Comparison of ENCODE assay signal across 8 mouse cellular contexts in the genomic region with DNA sequence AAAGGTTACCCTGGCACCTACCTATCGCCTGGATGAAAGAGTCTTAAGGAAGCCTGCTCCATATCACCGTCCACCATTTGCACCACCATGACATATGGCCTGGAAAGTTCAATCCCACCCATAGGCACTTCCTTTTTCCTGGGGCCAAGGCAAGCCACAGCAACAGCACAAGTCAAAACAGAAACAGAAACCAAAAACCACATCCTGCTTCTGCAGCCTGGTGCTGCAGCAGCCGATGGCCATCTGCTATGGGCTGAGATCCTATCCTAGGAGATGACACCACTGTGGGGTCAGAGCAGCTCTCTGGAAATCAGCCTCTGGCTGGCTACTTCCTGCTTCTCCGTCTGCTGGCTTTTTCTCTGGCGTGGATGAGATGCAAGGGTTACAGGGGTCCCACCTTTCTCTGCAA. TPM values are rescaled to one million over a fixed set of nuclear protein-coding genes. Genes with fewer than 3 reads are reported as not detected.
DNase-seq lines count a peak whose midpoint lies in the region; ATAC-seq lines count a peak whose summit lies in the region.

No protein-coding gene starts in this region.

- no peaks in the 10 kb centered on the region for H3K27me3 ChIP-seq in forebrain, embryonic 11.5 days (ENCODE audit: control insufficient read depth, insufficient read depth, low read length)
- H3K27me3 ChIP-seq in neural tube, embryonic 15.5 days (replicated peaks), result no peaks in the 10 kb centered on the region

- no peak overlapping the region for H3K4me2 ChIP-seq in forebrain, embryonic 11.5 days (ENCODE audit: low read depth, low read length, severe bottlenecking)
- H3K4me2 ChIP-seq in neural tube, embryonic 15.5 days, result no peak overlapping the region

- H3K36me3 ChIP-seq in forebrain, embryonic 11.5 days (ENCODE audit: control insufficient read depth, insufficient read depth, low read length), result no peaks in the 10 kb centered on the region
- peaks cover 8% of the 10 kb centered on the region for H3K36me3 ChIP-seq in neural tube, embryonic 15.5 days

- H3K27ac ChIP-seq in forebrain, embryonic 11.5 days (ENCODE audit: low read depth, low read length), result no peak overlapping the region
- no peak overlapping the region for H3K27ac ChIP-seq in neural tube, embryonic 15.5 days (replicated peaks)

- no peak overlapping the region for H3K9ac ChIP-seq in forebrain, embryonic 11.5 days (ENCODE audit: low read length)
- no peak overlapping the region for H3K9ac ChIP-seq in neural tube, embryonic 15.5 days (replicated peaks)

- H3K9me3 ChIP-seq in forebrain, embryonic 11.5 days (ENCODE audit: control insufficient read depth, low read length), result no peaks in the 10 kb centered on the region
- H3K9me3 ChIP-seq in neural tube, embryonic 15.5 days (replicated peaks), result no peaks in the 10 kb centered on the region

- 89% methylated on average over 5 of the region's 5 CpGs for WGBS in forebrain, embryonic 11.5 days
- 81% methylated on average over 5 of the region's 5 CpGs for WGBS in neural tube, embryonic 15.5 days

- no peaks in the 10 kb centered on the region for H3K4me1 ChIP-seq in forebrain, embryonic 11.5 days (replicated peaks; ENCODE audit: control insufficient read depth, insufficient read depth, low read length)
- H3K4me1 ChIP-seq in neural tube, embryonic 15.5 days, result peaks cover 14% of the 10 kb centered on the region

- no peak for ATAC-seq in forebrain, embryonic 11.5 days (replicated peaks; ENCODE audit: low FRiP score)
- ATAC-seq in neural tube, embryonic 15.5 days (ENCODE audit: low FRiP score), result no peak

- no peak overlapping the region for H3K4me3 ChIP-seq in forebrain, embryonic 11.5 days (ENCODE audit: low read depth, low read length)
- H3K4me3 ChIP-seq in neural tube, embryonic 15.5 days (replicated peaks), result no peak overlapping the region

- DNase-seq in left cerebral cortex, adult 9 months (ENCODE audit: low spot score in 2 of 2), result peak; percentile 20 to 23
- no peak for DNase-seq in left cerebral cortex, adult 8-10 months (ENCODE audit: low spot score in 2 of 2)
- DNase-seq in gastrocnemius, postnatal 25 days, result peak; percentile 58
- DNase-seq in liver, result peak; percentile 25
- DNase-seq in natural killer cell, adult 2 months (ENCODE audit: low spot score in 2 of 2), result peak; percentile 74
- DNase-seq in forebrain, embryonic 11.5 days (ENCODE audit: low spot score), result no peak
- DNase-seq in retina, embryonic 14.5 days (ENCODE audit: low spot score), result no peak

RNA-seq across cellular contexts. Expression of a gene that starts 26.7 kb away (rescaled TPM):
- 10 to 100 TPM; 26.9 to 30.3 (median 28.3) TPM for total RNA-seq in left cerebral cortex, adult 8-10 months (2022)
- 1 to 10 TPM; 8.5 to 9.5 TPM for total RNA-seq in gastrocnemius, postnatal 25 days (2021)
- 7.3 and 7.9 TPM in 2 replicates for polyA plus RNA-seq in forebrain, embryonic 11.5 days (2014; fragmentation: Nextera tagmentation; extraction: Ambion mirVana)
- polyA plus RNA-seq in neural tube, embryonic 15.5 days (2015; fragmentation: Nextera tagmentation; extraction: Ambion mirVana), result 62.5 and 65.9 TPM in 2 replicates

RNA-seq across cellular contexts. Expression of a gene that starts 48.3 kb away (rescaled TPM):
- total RNA-seq in left cerebral cortex, adult 8-10 months (2022), result 10 to 100 TPM; 21.1 to 27.5 (median 25.0) TPM
- total RNA-seq in gastrocnemius, postnatal 25 days (2021), result 1 to 10 TPM; 1.3 to 2.3 TPM
- polyA plus RNA-seq in forebrain, embryonic 11.5 days (2014; fragmentation: Nextera tagmentation; extraction: Ambion mirVana), result 6.9 and 8.4 TPM in 2 replicates
- polyA plus RNA-seq in neural tube, embryonic 15.5 days (2015; fragmentation: Nextera tagmentation; extraction: Ambion mirVana), result 2.0 and 2.7 TPM in 2 replicates

Comparison
In these comparisons a context has a peak if more than half of its experiments do, and no peak if none do; other contexts are left out.
1. DNase-seq: peak in left cerebral cortex, adult 9 months (2 of 2), gastrocnemius, postnatal 25 days (single experiment), liver (single experiment) and natural killer cell, adult 2 months (2 of 2); none in left cerebral cortex, adult 8-10 months (0 of 2), forebrain, embryonic 11.5 days (single experiment) and retina, embryonic 14.5 days (single experiment).
2. RNA of a gene that starts 48.3 kb away (total RNA-seq): 21.1 to 27.5 TPM in left cerebral cortex, adult 8-10 months; 1.3 to 2.3 TPM in gastrocnemius, postnatal 25 days; every median in the first group is over 4 times any median in the second.